Mouse (Mus musculus) hindbrain, postnatal 0 days (tissue): ENCODE measurements at regions not wholly inside any gene's neighbourhood (a gene's known extent, or its start where the extent isn't known, plus 50 kb on each side); places are given as distances from the start of the nearest gene placed in this dataset.

Source experiments
- ATAC-seq: fragments of 200-750 bp; cut with Nextera tagmentation; 2 replicates; pipeline ENCODE4 v1.8.0; 2017; ENCODE audit warnings: mild to moderate bottlenecking, moderate TSS enrichment, moderate library complexity
- DNase-seq: peaks from one replicate; pipeline ENCODE4 v3.0.0-alpha.2; 2015; ENCODE audit warnings: low spot score
- H3K27ac ChIP-seq: fragments of 300-500 bp; sonication (generic); 2 replicates; pipeline ENCODE4 v1.5.1; 2014; ENCODE audit warnings: mild to moderate bottlenecking
- H3K27me3 ChIP-seq: fragments of 300-500 bp; sonication (generic); 2 replicates; pipeline ENCODE4 v1.6.1; 2014; ENCODE audit warnings: low read length, mixed read lengths; ENCODE audit not compliant: insufficient read depth
- H3K36me3 ChIP-seq: fragments of 300-500 bp; sonication (generic); 2 replicates; pipeline ENCODE4 v1.6.1; 2014; ENCODE audit warnings: low read length, mixed read lengths; ENCODE audit not compliant: insufficient read depth
- H3K4me1 ChIP-seq: fragments of 300-500 bp; sonication (generic); 2 replicates; pipeline ENCODE4 v1.6.1; 2014; ENCODE audit warnings: antibody characterized with exemption, low read length, mixed read lengths; ENCODE audit not compliant: insufficient read depth
- H3K4me2 ChIP-seq: fragments of 300-500 bp; sonication (generic); 2 replicates; pipeline ENCODE4 v1.6.1; 2014; ENCODE audit warnings: low read depth, mild to moderate bottlenecking, low read length, moderate library complexity, mixed read lengths
- H3K4me3 ChIP-seq: fragments of 300-500 bp; sonication (generic); 2 replicates; pipeline ENCODE4 v1.5.1; 2014; ENCODE audit warnings: low read length
- H3K9ac ChIP-seq: fragments of 300-500 bp; sonication (generic); replicated peaks from 2 replicates; pipeline ENCODE4 v1.6.1; 2014; ENCODE audit warnings: mild to moderate bottlenecking, low read length, moderate library complexity, mixed read lengths
- H3K9me3 ChIP-seq: fragments of 300-500 bp; sonication (generic); 2 replicates; pipeline ENCODE4 v1.6.1; 2016; ENCODE audit warnings: low read length, mixed read lengths
- CTCF ChIP-seq: IDR thresholded peaks from 2 replicates; pipeline ENCODE4 v1.5.1; 2016; ENCODE audit warnings: antibody characterized with exemption, control low read depth, low read depth
- WGBS: fragments of 180-500 bp; shearing (Covaris S2); extraction: QIAGEN DNeasy Blood & Tissue Kit; methylation state at CpG from one replicate; pipeline ENCODE4 v1.1.7; 2014; 5-methylcytosine and 5-hydroxymethylcytosine counted together

- Histone ChIP-seq H3K27ac (no peak overlapping the region), H3K9ac (no peak overlapping the region), H3K4me1 (no peaks in the 10 kb centered on the region), H3K36me3 (no peaks in the 10 kb centered on the region), H3K9me3 (no peaks in the 10 kb centered on the region), H3K27me3 (no peaks in the 10 kb centered on the region), H3K4me3 (no peak overlapping the region), H3K4me2 (no peak overlapping the region)
- ATAC-seq (no peak), DNase-seq (no peak)
- WGBS, result 58% methylated on average over 4 of the region's 4 CpGs
- no peak for TF ChIP-seq CTCF
These were observed 124.1 kb downstream of the Utp6 start for GRCm38 (mm10) chr11:79838051-79838450.

- Histone ChIP-seq H3K27ac (no peak overlapping the region), H3K9me3 (no peaks in the 10 kb centered on the region), H3K4me1 (no peaks in the 10 kb centered on the region), H3K36me3 (no peaks in the 10 kb centered on the region), H3K4me2 (no peak overlapping the region), H3K9ac (no peak overlapping the region), H3K4me3 (no peak overlapping the region), H3K27me3 (no peaks in the 10 kb centered on the region)
- TF ChIP-seq CTCF, result no peak
- WGBS, result 68% methylated on average over 6 of the region's 6 CpGs
- ATAC-seq (no peak), DNase-seq (no peak)
These were observed 124.9 kb downstream of the Utp6 start for GRCm38 (mm10) chr11:79837076-79837990.

DNA sequence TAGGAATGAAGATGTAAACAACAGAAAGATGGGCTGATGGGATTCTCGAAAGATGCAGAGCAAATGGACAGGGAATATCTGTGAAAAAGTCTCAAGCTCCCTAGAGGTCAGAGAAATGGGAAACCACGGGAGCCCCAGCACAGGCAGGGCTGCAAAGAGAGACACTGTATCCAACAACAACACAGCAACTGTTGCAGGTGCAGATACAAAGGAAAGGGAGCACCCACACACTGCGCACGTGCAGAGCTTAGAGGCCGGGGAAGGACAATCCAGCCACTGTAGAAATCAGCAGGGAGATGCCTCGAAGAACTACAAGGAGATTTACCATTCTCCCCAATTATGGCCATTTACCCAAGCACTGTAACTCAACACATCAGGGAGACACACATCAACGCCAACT, 126.3 kb downstream of the Utp6 start:
- H3K4me1 ChIP-seq, result no peaks in the 10 kb centered on the region
- no peaks in the 10 kb centered on the region for H3K9me3 ChIP-seq
- WGBS, result 87% methylated on average over 7 of the region's 7 CpGs
- ATAC-seq, result no peak
- no peaks in the 10 kb centered on the region for H3K36me3 ChIP-seq
- no peak for DNase-seq
- no peak overlapping the region for H3K27ac ChIP-seq
- H3K27me3 ChIP-seq, result no peaks in the 10 kb centered on the region
- H3K9ac ChIP-seq, result no peak overlapping the region
- no peak overlapping the region for H3K4me3 ChIP-seq
- no peak overlapping the region for H3K4me2 ChIP-seq
- no peak for TF ChIP-seq CTCF

- H3K36me3 ChIP-seq, result no peaks in the 10 kb centered on the region
- TF ChIP-seq CTCF, result no peak
- DNase-seq, result no peak
These were observed 128.4 kb downstream of the Utp6 start for GRCm38 (mm10) chr11:79833817-79834216.

DNA sequence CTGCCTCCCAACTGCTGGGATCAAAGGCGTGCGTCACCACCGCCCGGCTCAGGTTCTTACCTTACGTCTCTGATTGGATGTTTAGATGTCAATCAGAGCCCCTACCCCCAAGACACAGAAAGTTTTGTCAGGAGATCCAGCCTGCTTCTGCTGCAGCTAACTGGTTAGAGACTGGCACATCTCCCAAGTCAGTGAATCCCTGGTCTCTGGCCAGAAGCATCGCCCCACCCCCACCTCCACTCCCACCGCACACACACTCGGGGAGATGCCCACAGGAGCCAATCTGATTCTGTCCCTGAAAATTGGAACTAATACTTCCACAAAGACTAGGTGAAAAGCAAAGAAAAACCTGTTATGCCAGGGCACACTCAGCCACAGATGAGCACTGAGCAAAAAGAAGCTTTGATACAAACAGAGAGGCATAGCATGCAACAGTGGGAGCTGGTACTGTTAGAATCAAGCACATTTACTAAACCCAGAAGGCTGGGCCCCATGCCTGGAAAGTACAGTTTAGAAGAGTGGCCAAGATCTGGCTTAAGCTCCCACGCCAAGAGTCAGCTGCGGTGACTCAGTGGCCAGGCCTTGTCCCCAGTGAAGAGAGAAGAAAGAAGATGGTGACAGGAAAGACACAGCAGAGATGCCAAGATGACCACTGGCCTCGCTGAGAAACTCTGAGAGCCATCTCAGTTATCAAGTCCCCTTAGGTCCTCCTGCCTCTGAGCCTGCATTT, 130.4 kb downstream of the Utp6 start:
- Histone ChIP-seq H3K9me3 (no peaks in the 10 kb centered on the region), H3K27ac (no peak overlapping the region), H3K4me2 (no peak overlapping the region), H3K36me3 (no peaks in the 10 kb centered on the region), H3K27me3 (no peaks in the 10 kb centered on the region), H3K9ac (no peak overlapping the region), H3K4me1 (no peaks in the 10 kb centered on the region), H3K4me3 (no peak overlapping the region)
- ATAC-seq (no peak), DNase-seq (peak; percentile 20)
- WGBS, result 69% methylated on average over 11 of the region's 11 CpGs
- no peak for TF ChIP-seq CTCF

More at GRCm38 (mm10) chr11:79833817-79834216, 128.4 kb downstream of the Utp6 start:
- Histone ChIP-seq H3K4me2 (no peak overlapping the region), H3K9me3 (no peaks in the 10 kb centered on the region), H3K27me3 (no peaks in the 10 kb centered on the region), H3K27ac (no peak overlapping the region), H3K9ac (no peak overlapping the region), H3K4me1 (no peaks in the 10 kb centered on the region), H3K4me3 (no peak overlapping the region)
- no peak for ATAC-seq
- WGBS, result 40% methylated on average over 2 of the region's 2 CpGs

DNA sequence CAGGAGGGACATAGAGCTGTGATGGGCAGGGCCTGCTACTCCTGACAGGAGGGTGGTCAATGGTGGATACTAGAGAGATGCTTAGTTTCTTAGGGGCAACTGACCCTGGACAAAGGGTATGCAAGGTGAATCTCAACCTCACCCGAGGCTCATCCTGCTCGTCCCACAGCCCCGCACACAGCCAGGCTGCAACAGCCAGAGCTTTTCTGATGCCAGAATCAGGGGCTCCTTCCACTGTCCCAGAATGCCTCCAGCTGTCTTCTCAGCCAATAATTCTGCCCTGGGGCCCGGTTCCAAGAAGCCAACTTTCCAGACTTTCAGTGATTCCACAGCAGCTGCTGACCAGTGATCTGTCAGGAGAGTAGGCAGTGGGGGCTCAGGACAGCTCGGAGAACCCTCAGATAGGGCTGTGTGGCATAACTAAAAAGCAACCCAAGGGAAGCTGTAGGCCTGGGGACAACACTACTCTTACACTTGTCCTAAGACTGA, 131.6 kb downstream of the Utp6 start:
- H3K27ac ChIP-seq, result no peak overlapping the region
- H3K9me3 ChIP-seq, result no peaks in the 10 kb centered on the region
- no peak overlapping the region for H3K9ac ChIP-seq
- H3K4me3 ChIP-seq, result no peak overlapping the region
- 54% methylated on average over 5 of the region's 5 CpGs for WGBS
- H3K36me3 ChIP-seq, result no peaks in the 10 kb centered on the region
- TF ChIP-seq CTCF, result no peak
- no peaks in the 10 kb centered on the region for H3K4me1 ChIP-seq
- DNase-seq (no peak), ATAC-seq (0 out of 2 replicates have a peak, but pooled peaks have one; percentile 12)
- no peaks in the 10 kb centered on the region for H3K27me3 ChIP-seq
- no peak overlapping the region for H3K4me2 ChIP-seq
